Mouse (Mus musculus) MEL (cell line): Measurements from ENCODE around the gene Hsf2. TPM values are rescaled to one million over a fixed set of nuclear protein-coding genes. Genes with fewer than 3 reads are reported as not detected.

Experiments
- DNase-seq: peaks from one replicate; pipeline ENCODE4 v3.0.0; 2011; ENCODE audit warnings: low read depth, low spot score
- H3K27ac ChIP-seq: 2 replicates; pipeline ENCODE4 v1.5.1; 2012; ENCODE audit warnings: low read depth, mild to moderate bottlenecking, control low read depth, low read length, moderate library complexity; ENCODE audit not compliant: control insufficient read depth
- H3K27me3 ChIP-seq, 2 experiments: fragments of 150-350 bp in 1 of 2; sonication (generic) in 1 of 2; 2 replicates each; pipeline ENCODE4 v1.6.1; 2012; ENCODE audit warnings: low read length in 2 of 2, mild to moderate bottlenecking in 2 of 2, improper control_type of control experiment in 1 of 2, moderate library complexity in 1 of 2; ENCODE audit not compliant: insufficient read depth in 2 of 2, control insufficient read depth in 1 of 2
- H3K36me3 ChIP-seq, 2 experiments: 2 replicates each; pipeline ENCODE4 v1.6.1; 2012 to 2014; ENCODE audit warnings: low read length in 2 of 2, improper control_type of control experiment in 1 of 2, inconsistent platforms in 1 of 2, mild to moderate bottlenecking in 1 of 2; ENCODE audit not compliant: insufficient read depth in 2 of 2, control insufficient read depth in 1 of 2
- H3K4me1 ChIP-seq, 2 experiments: fragments of 150-350 bp in 1 of 2; sonication (generic) in 1 of 2; 2 replicates each; pipeline ENCODE4 v1.6.1; 2012; ENCODE audit warnings: low read length in 2 of 2, improper control_type of control experiment in 1 of 2, mild to moderate bottlenecking in 1 of 2; ENCODE audit not compliant: insufficient read depth in 2 of 2, control insufficient read depth in 1 of 2
- H3K4me3 ChIP-seq, 2 experiments: fragments of 150-350 bp in 1 of 2; sonication (generic) in 1 of 2; 2 replicates each; pipeline ENCODE4 v1.5.1; 2012; ENCODE audit warnings: low read depth in 2 of 2, low read length in 2 of 2, mild to moderate bottlenecking in 2 of 2, moderate library complexity in 2 of 2, control low read depth in 1 of 2, improper control_type of control experiment in 1 of 2; ENCODE audit not compliant: control insufficient read depth in 1 of 2, insufficient read depth in 1 of 2
- H3K79me2 ChIP-seq: 2 replicates; pipeline ENCODE4 v1.6.1; 2012; ENCODE audit warnings: mild to moderate bottlenecking, low read length, moderate library complexity; ENCODE audit not compliant: control insufficient read depth, poor library complexity, insufficient read depth
- H3K9ac ChIP-seq: 2 replicates; pipeline ENCODE4 v1.6.1; 2012; ENCODE audit warnings: low read depth, mild to moderate bottlenecking, control low read depth, low read length, moderate library complexity; ENCODE audit not compliant: control insufficient read depth, poor library complexity, severe bottlenecking
- H3K9me3 ChIP-seq: fragments of 150-350 bp; sonication (generic); replicated peaks from 2 replicates; pipeline ENCODE4 v1.6.1; 2012; ENCODE audit warnings: mild to moderate bottlenecking, low read length, improper control_type of control experiment, moderate library complexity; ENCODE audit not compliant: insufficient read depth
- BHLHE40 ChIP-seq: IDR thresholded peaks from 2 replicates; pipeline ENCODE4 v1.6.1; 2012; ENCODE audit warnings: low read depth, mild to moderate bottlenecking, inconsistent platforms, low read length, improper control_type of control experiment, borderline replicate concordance
- CHD2 ChIP-seq: IDR thresholded peaks from 2 replicates; pipeline ENCODE4 v1.6.1; 2011; ENCODE audit warnings: low read length, improper control_type of control experiment
- EP300 ChIP-seq, 2 experiments: IDR thresholded peaks; 2 replicates each; pipeline ENCODE4 v1.6.1; 2011; ENCODE audit warnings: improper control_type of control experiment in 2 of 2, low read length in 2 of 2, low read depth in 1 of 2, mild to moderate bottlenecking in 1 of 2
- ETS1 ChIP-seq: IDR thresholded peaks from 2 replicates; pipeline ENCODE4 v1.6.1; 2012; ENCODE audit warnings: low read depth, mild to moderate bottlenecking, inconsistent platforms, low read length, improper control_type of control experiment, moderate library complexity
- GATA1 ChIP-seq: IDR thresholded peaks from 2 replicates; pipeline ENCODE4 v1.6.1; 2011; ENCODE audit warnings: low read depth, low read length, improper control_type of control experiment
- KAT2A ChIP-seq: conservative IDR thresholded peaks from 2 replicates; pipeline ENCODE4 v1.6.1; 2012; ENCODE audit warnings: low read depth, low read length, improper control_type of control experiment, inconsistent platforms
- MAFK ChIP-seq: IDR thresholded peaks from 2 replicates; pipeline ENCODE4 v1.6.1; 2011; ENCODE audit warnings: low read depth, mild to moderate bottlenecking, low read length, improper control_type of control experiment, borderline replicate concordance
- MAX ChIP-seq: IDR thresholded peaks from 2 replicates; pipeline ENCODE4 v1.6.1; 2011; ENCODE audit warnings: low read length, improper control_type of control experiment
- MAZ ChIP-seq: IDR thresholded peaks from 2 replicates; pipeline ENCODE4 v1.6.1; 2012; ENCODE audit warnings: low read depth, mild to moderate bottlenecking, inconsistent platforms, low read length, improper control_type of control experiment
- MEF2A ChIP-seq: IDR thresholded peaks from 2 replicates; pipeline ENCODE4 v1.6.1; 2014; ENCODE audit warnings: low read depth, mild to moderate bottlenecking, inconsistent platforms, low read length, improper control_type of control experiment; ENCODE audit not compliant: poor library complexity, insufficient replicate concordance, severe bottlenecking; ENCODE audit errors: extremely low read depth
- MXI1 ChIP-seq: IDR thresholded peaks from 2 replicates; pipeline ENCODE4 v1.6.1; 2011; ENCODE audit warnings: mild to moderate bottlenecking, low read depth, low read length, improper control_type of control experiment
- MYB ChIP-seq: IDR thresholded peaks from 2 replicates; pipeline ENCODE4 v1.6.1; 2011; ENCODE audit warnings: mild to moderate bottlenecking, low read depth, low read length, improper control_type of control experiment
- MYC ChIP-seq: IDR thresholded peaks from 2 replicates; pipeline ENCODE4 v1.6.1; 2011; ENCODE audit warnings: low read depth, mild to moderate bottlenecking, low read length, improper control_type of control experiment, moderate library complexity
- NRF1 ChIP-seq: IDR thresholded peaks from 2 replicates; pipeline ENCODE4 v1.6.1; 2014; ENCODE audit warnings: low read depth, mild to moderate bottlenecking, inconsistent platforms, low read length, improper control_type of control experiment, moderate library complexity; ENCODE audit not compliant: poor library complexity, insufficient read depth, severe bottlenecking
- POLR2A ChIP-seq, 2 experiments: IDR thresholded peaks; 2 replicates each; pipeline ENCODE4 v1.6.1; 2011 to 2012; ENCODE audit warnings: low read length in 2 of 2, mild to moderate bottlenecking in 2 of 2, control low read depth in 1 of 2, improper control_type of control experiment in 1 of 2, low read depth in 1 of 2, moderate library complexity in 1 of 2; ENCODE audit not compliant: control insufficient read depth in 1 of 2, insufficient read depth in 1 of 2, poor library complexity in 1 of 2
- POLR2AphosphoS5 ChIP-seq: IDR thresholded peaks from 2 replicates; pipeline ENCODE4 v1.6.1; 2012; ENCODE audit warnings: low read depth, borderline replicate concordance, mild to moderate bottlenecking, inconsistent platforms, low read length, moderate library complexity, mixed read lengths
- RAD21 ChIP-seq: IDR thresholded peaks from 2 replicates; pipeline ENCODE4 v1.6.1; 2011; ENCODE audit warnings: mild to moderate bottlenecking, low read depth, low read length, improper control_type of control experiment
- RCOR1 ChIP-seq: IDR thresholded peaks from 2 replicates; pipeline ENCODE4 v1.6.1; 2012; ENCODE audit warnings: low read depth, mild to moderate bottlenecking, inconsistent platforms, low read length, improper control_type of control experiment
- TAL1 ChIP-seq: IDR thresholded peaks from 2 replicates; pipeline ENCODE4 v1.6.1; 2012; ENCODE audit warnings: mild to moderate bottlenecking, inconsistent platforms, low read length, moderate library complexity, mixed read lengths
- TCF12 ChIP-seq: IDR thresholded peaks from 2 replicates; pipeline ENCODE4 v1.6.1; 2014; ENCODE audit warnings: low read depth, mild to moderate bottlenecking, inconsistent platforms, low read length, improper control_type of control experiment, moderate library complexity
- USF1 ChIP-seq: IDR thresholded peaks from 2 replicates; pipeline ENCODE4 v1.6.1; 2014; ENCODE audit warnings: low read depth, mild to moderate bottlenecking, inconsistent platforms, low read length, improper control_type of control experiment, moderate library complexity
- USF2 ChIP-seq, 2 experiments: IDR thresholded peaks; 2 replicates each; pipeline ENCODE4 v1.6.1; 2011 to 2012; ENCODE audit warnings: improper control_type of control experiment in 2 of 2, low read length in 2 of 2, borderline replicate concordance in 1 of 2, inconsistent platforms in 1 of 2, low read depth in 1 of 2, mild to moderate bottlenecking in 1 of 2; ENCODE audit not compliant: insufficient read depth in 1 of 2
- ZKSCAN1 ChIP-seq: IDR thresholded peaks from 2 replicates; pipeline ENCODE4 v1.6.1; 2012; ENCODE audit warnings: low read depth, mild to moderate bottlenecking, inconsistent platforms, low read length, improper control_type of control experiment, moderate library complexity
- ZMIZ1 ChIP-seq: IDR thresholded peaks from 2 replicates; pipeline ENCODE4 v1.6.1; 2012; ENCODE audit warnings: low read depth, mild to moderate bottlenecking, inconsistent platforms, low read length, improper control_type of control experiment, moderate library complexity
- ZNF384 ChIP-seq: IDR thresholded peaks from 2 replicates; pipeline ENCODE4 v1.6.1; 2012; ENCODE audit warnings: low read depth, mild to moderate bottlenecking, inconsistent platforms, low read length, improper control_type of control experiment
- polyA plus RNA-seq, 2 experiments: library from polyadenylated mRNA; stranded (reverse) in 1 of 2; unstranded in 1 of 2; fragments of >175 nt in 1 of 2; fragments of >200 nt in 1 of 2; gene quantifications; 2 replicates each; pipeline versions ENCODE4 v1.2.1 to v1.2.4; 2012; ENCODE audit warnings: low replicate concordance in 2 of 2, low read depth in 1 of 2; ENCODE audit not compliant: insufficient read length in 2 of 2, insufficient read depth in 1 of 2, missing spikeins in 1 of 2
- total RNA-seq: library from RNA; depleted of rRNA; stranded (reverse); fragments of 300-350 nt; gene quantifications from 2 replicates; pipeline ENCODE4 v1.2.3, GENCODE M21; 2012

Gene Hsf2
- total and polyA plus RNA-seq, 3 experiments: 4.5 to 6.1 TPM; not detected in 1

- Histone ChIP-seq H3K27ac (no peak overlapping the region), H3K4me3 (no peak overlapping the region), H3K27me3 (no peaks in the 10 kb centered on the region), H3K9ac (no peak overlapping the region), H3K4me1 (no peaks in the 10 kb centered on the region), H3K79me2 (no peaks in the 10 kb centered on the region), H3K36me3 (no peaks in the 10 kb centered on the region), H3K9me3 (no peaks in the 10 kb centered on the region)
- TF ChIP-seq TAL1 (no peak), ZKSCAN1 (no peak), NRF1 (no peak), ZNF384 (no peak), TCF12 (no peak), USF1 (no peak), POLR2A (IDR thresholded peaks at IDR 0.05; ENCODE audit: control insufficient read depth in 1 of 2, insufficient read depth in 1 of 2, low read depth in 1 of 2, low read length in 2 of 2, poor library complexity in 1 of 2) (no peak), KAT2A (no peak), MYB (no peak), RAD21 (no peak), USF2 (IDR thresholded peaks at IDR 0.05; ENCODE audit: borderline replicate concordance in 1 of 2, insufficient read depth in 1 of 2, low read depth in 1 of 2, low read length in 2 of 2) (no peak), GATA1 (no peak), MAX (no peak), MAZ (no peak), MXI1 (no peak)
- DNase-seq: no peak
These were observed 13.4 kb downstream of the Hsf2 start for GRCm38 (mm10) chr10:57499414-57500156.

- no peaks in the 10 kb centered on the region for H3K79me2 ChIP-seq
These were observed 28.4 kb downstream of the Hsf2 start for GRCm38 (mm10) chr10:57514616-57515015.

More at GRCm38 (mm10) chr10:57514616-57515015, 28.4 kb downstream of the Hsf2 start:
- Histone ChIP-seq H3K9me3 (no peaks in the 10 kb centered on the region), H3K27me3 (no peaks in the 10 kb centered on the region), H3K4me3 (no peak overlapping the region), H3K9ac (no peak overlapping the region), H3K27ac (no peak overlapping the region), H3K36me3 (peaks cover 0 to 29% of the 10 kb centered on the region in 2 experiments; a peak in 2 of 4 replicates), H3K4me1 (no peaks in the 10 kb centered on the region)
- no peak for DNase-seq
- TF ChIP-seq POLR2AphosphoS5: no peak
- no peak for TF ChIP-seq USF2 (IDR thresholded peaks at IDR 0.05; ENCODE audit: borderline replicate concordance in 1 of 2, insufficient read depth in 1 of 2, low read depth in 1 of 2, low read length in 2 of 2)
- no peak for TF ChIP-seq MAX
- TF ChIP-seq TCF12: no peak
- no peak for TF ChIP-seq MYB
- no peak for TF ChIP-seq TAL1
- TF ChIP-seq GATA1: no peak
- TF ChIP-seq MXI1: no peak
- TF ChIP-seq ETS1: no peak
- TF ChIP-seq ZMIZ1: no peak
- no peak for TF ChIP-seq CHD2
- no peak for TF ChIP-seq BHLHE40
- no peak for TF ChIP-seq RCOR1
- TF ChIP-seq MEF2A: no peak
- no peak for TF ChIP-seq MYC
- TF ChIP-seq MAFK: no peak
- no peak for TF ChIP-seq EP300 (IDR thresholded peaks at IDR 0.05; ENCODE audit: low read depth in 1 of 2, low read length in 2 of 2)
- TF ChIP-seq POLR2A (IDR thresholded peaks at IDR 0.05; ENCODE audit: control insufficient read depth in 1 of 2, insufficient read depth in 1 of 2, low read depth in 1 of 2, low read length in 2 of 2, poor library complexity in 1 of 2): no peak
